Comparison of ENCODE assay signal across 16 mouse cellular contexts in the genomic region with DNA sequence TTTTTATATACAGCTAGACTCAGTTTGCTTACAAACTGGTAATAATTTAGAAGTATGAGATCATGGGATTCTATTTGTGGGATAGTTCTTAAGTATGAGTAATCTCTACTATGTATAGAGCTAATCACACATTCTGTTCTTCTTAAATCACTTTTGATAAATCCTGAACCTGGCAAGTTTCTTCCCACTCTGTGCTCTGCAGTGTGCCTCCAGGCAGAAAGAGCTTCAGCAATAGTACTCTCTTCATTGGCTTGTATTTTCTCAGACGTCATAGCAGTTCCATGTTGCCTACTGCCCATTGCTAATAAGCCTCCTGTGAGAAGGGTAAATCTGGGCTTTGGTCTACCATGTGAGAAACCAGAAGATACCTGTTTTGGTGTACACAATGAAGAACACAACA.
A peak's percentile ranks its signal among the peaks of the same experiment; 100 is the strongest.
DNase-seq lines count a peak whose midpoint lies in the region; ATAC-seq lines count a peak whose summit lies in the region.
"Had no signal": no experiment of that assay in that cellular context is flagged by ENCODE, and none has a peak within 500 bp of the region (broad histone marks: within the 10 kb centered on the region; RNA-seq: fewer than 3 reads in every experiment).

No protein-coding gene starts in this region.

- ATAC-seq in frontal cortex, adult (ENCODE audit: low TSS enrichment), result peak; percentile 85
- ATAC-seq: activated CD4-positive, CD25-positive, alpha-beta regulatory T cell, adult 4 months; forebrain, embryonic 13.5 days; forebrain, embryonic 15.5 days; Patski had no signal

- no peak for DNase-seq in frontal cortex, postnatal 14 days (ENCODE audit: low spot score in 2 of 2)
- peak; percentile 21 for DNase-seq in 3T3-L1 (ENCODE audit: low read depth, low spot score)
- peak; percentile 50 for DNase-seq in brain, adult 2 months (ENCODE audit: low read depth, low spot score)
- no peak for DNase-seq in cerebellum, adult 18-20 months
- no peak for DNase-seq in kidney, postnatal 14 days
- DNase-seq: adrenal gland, adult 8-10 months; adrenal gland, postnatal 14 days; adrenal gland, postnatal 36 days; cerebellum, adult 11 months; cerebellum, postnatal 10 days; cerebellum, postnatal 25 days had no signal

Comparison
In these comparisons a context has a peak if more than half of its experiments do, and no peak if none do; other contexts are left out.
1. DNase-seq: peak in 3T3-L1 (single experiment) and brain, adult 2 months (single experiment); none in frontal cortex, postnatal 14 days (0 of 2), cerebellum, adult 18-20 months (0 of 2) and kidney, postnatal 14 days (single experiment).